Mouse (Mus musculus): Measurements from ENCODE around the gene Fgf9. TPM values are rescaled to one million over a fixed set of nuclear protein-coding genes. Genes with fewer than 3 reads are reported as not detected.

The Fgf9 gene
- polyA plus RNA-seq, 2 experiments, result 0.10 to 0.25 TPM

GRCm38 (mm10) chr14:58089486-58089885 lies 19.1 kb downstream of the Fgf9 start:
- H3K4me3 ChIP-seq (ENCODE audit: insufficient read depth in 1 of 2, low read depth in 2 of 2, low read length in 2 of 2), result no peak overlapping the region
- no peaks in the 10 kb centered on the region for H3K36me3 ChIP-seq (replicated peaks; ENCODE audit: control insufficient read depth, insufficient read depth, low read depth)
- H3K9ac ChIP-seq (replicated peaks), result no peak overlapping the region
- no peaks in the 10 kb centered on the region for H3K4me1 ChIP-seq (replicated peaks; ENCODE audit: control insufficient read depth in 2 of 2, insufficient read depth in 2 of 2, low read length in 1 of 2)
- TF ChIP-seq EP300 (IDR thresholded peaks at IDR 0.05; ENCODE audit: low read depth) (no peak), CTCF (IDR thresholded peaks at IDR 0.05; ENCODE audit: low read depth) (no peak)
- ATAC-seq (ENCODE audit: insufficient read depth), result no peak
- DNase-seq (ENCODE audit: low read depth in 3 of 3, low spot score in 3 of 3), result no peak
- H3K9me3 ChIP-seq (ENCODE audit: control insufficient read depth, low read length), result no peaks in the 10 kb centered on the region
- H3K4me2 ChIP-seq (ENCODE audit: low read depth), result no peak overlapping the region
- H3K27me3 ChIP-seq (ENCODE audit: control insufficient read depth, insufficient read depth, low read length), result no peaks in the 10 kb centered on the region
- 47% methylated on average over 5 of the region's 5 CpGs for WGBS (ENCODE audit: insufficient replicate concordance)
- H3K27ac ChIP-seq, result no peak overlapping the region

GRCm38 (mm10) chr14:58091321-58091720 lies 21.0 kb downstream of the Fgf9 start:
- Histone ChIP-seq H3K4me3 (ENCODE audit: insufficient read depth in 1 of 2, low read depth in 2 of 2, low read length in 2 of 2) (no peak overlapping the region), H3K36me3 (replicated peaks; ENCODE audit: control insufficient read depth, insufficient read depth, low read depth) (no peaks in the 10 kb centered on the region), H3K27ac (no peak overlapping the region), H3K9ac (replicated peaks) (no peak overlapping the region), H3K27me3 (ENCODE audit: control insufficient read depth, insufficient read depth, low read length) (no peaks in the 10 kb centered on the region), H3K4me1 (replicated peaks; ENCODE audit: control insufficient read depth in 2 of 2, insufficient read depth in 2 of 2, low read length in 1 of 2) (no peaks in the 10 kb centered on the region), H3K4me2 (ENCODE audit: low read depth) (no peak overlapping the region), H3K9me3 (ENCODE audit: control insufficient read depth, low read length) (no peaks in the 10 kb centered on the region)
- TF ChIP-seq CTCF (IDR thresholded peaks at IDR 0.05; ENCODE audit: low read depth), result no peak
- TF ChIP-seq EP300 (IDR thresholded peaks at IDR 0.05; ENCODE audit: low read depth), result no peak
- ATAC-seq (ENCODE audit: insufficient read depth), result no peak
- no peak for DNase-seq (ENCODE audit: low read depth in 3 of 3, low spot score in 3 of 3)
- WGBS (ENCODE audit: insufficient replicate concordance), result 58% methylated on average over 10 of the region's 10 CpGs

- Histone ChIP-seq H3K27ac (no peak overlapping the region), H3K4me1 (replicated peaks; ENCODE audit: control insufficient read depth in 2 of 2, insufficient read depth in 2 of 2, low read length in 1 of 2) (no peaks in the 10 kb centered on the region), H3K4me2 (ENCODE audit: low read depth) (no peak overlapping the region), H3K9ac (replicated peaks) (no peak overlapping the region), H3K9me3 (ENCODE audit: control insufficient read depth, low read length) (no peaks in the 10 kb centered on the region), H3K4me3 (ENCODE audit: insufficient read depth in 1 of 2, low read depth in 2 of 2, low read length in 2 of 2) (no peak overlapping the region), H3K36me3 (replicated peaks; ENCODE audit: control insufficient read depth, insufficient read depth, low read depth) (no peaks in the 10 kb centered on the region), H3K27me3 (ENCODE audit: control insufficient read depth, insufficient read depth, low read length) (no peaks in the 10 kb centered on the region)
- no peak for TF ChIP-seq EP300 (IDR thresholded peaks at IDR 0.05; ENCODE audit: low read depth)
- TF ChIP-seq CTCF (IDR thresholded peaks at IDR 0.05; ENCODE audit: low read depth), result no peak
- 73% methylated on average over 8 of the region's 8 CpGs for WGBS (ENCODE audit: insufficient replicate concordance)
- ATAC-seq (ENCODE audit: insufficient read depth) (no peak), DNase-seq (ENCODE audit: low read depth in 3 of 3, low spot score in 3 of 3) (no peak)
These were observed 29.3 kb downstream of the Fgf9 start for GRCm38 (mm10) chr14:58099599-58099998.

- Histone ChIP-seq H3K36me3 (replicated peaks; ENCODE audit: control insufficient read depth, insufficient read depth, low read depth) (no peaks in the 10 kb centered on the region), H3K4me2 (ENCODE audit: low read depth) (no peak overlapping the region), H3K27me3 (ENCODE audit: control insufficient read depth, insufficient read depth, low read length) (no peaks in the 10 kb centered on the region), H3K9ac (replicated peaks) (no peak overlapping the region), H3K4me3 (ENCODE audit: insufficient read depth in 1 of 2, low read depth in 2 of 2, low read length in 2 of 2) (no peak overlapping the region), H3K4me1 (replicated peaks; ENCODE audit: control insufficient read depth in 2 of 2, insufficient read depth in 2 of 2, low read length in 1 of 2) (no peaks in the 10 kb centered on the region), H3K9me3 (ENCODE audit: control insufficient read depth, low read length) (no peaks in the 10 kb centered on the region), H3K27ac (no peak overlapping the region)
- no peak for TF ChIP-seq CTCF (IDR thresholded peaks at IDR 0.05; ENCODE audit: low read depth)
- TF ChIP-seq EP300 (IDR thresholded peaks at IDR 0.05; ENCODE audit: low read depth), result no peak
- no peak for ATAC-seq (ENCODE audit: insufficient read depth)
- DNase-seq (ENCODE audit: low read depth in 3 of 3, low spot score in 3 of 3), result no peak
- WGBS (ENCODE audit: insufficient replicate concordance), result 26% methylated on average over 6 of the region's 6 CpGs
These were observed 31.0 kb downstream of the Fgf9 start for GRCm38 (mm10) chr14:58101298-58101697.

- Histone ChIP-seq H3K4me1 (replicated peaks; ENCODE audit: control insufficient read depth in 2 of 2, insufficient read depth in 2 of 2, low read length in 1 of 2) (no peaks in the 10 kb centered on the region), H3K27me3 (ENCODE audit: control insufficient read depth, insufficient read depth, low read length) (no peaks in the 10 kb centered on the region), H3K27ac (no peak overlapping the region), H3K9ac (replicated peaks) (no peak overlapping the region), H3K4me2 (ENCODE audit: low read depth) (no peak overlapping the region), H3K36me3 (replicated peaks; ENCODE audit: control insufficient read depth, insufficient read depth, low read depth) (no peaks in the 10 kb centered on the region), H3K4me3 (ENCODE audit: insufficient read depth in 1 of 2, low read depth in 2 of 2, low read length in 2 of 2) (no peak overlapping the region), H3K9me3 (ENCODE audit: control insufficient read depth, low read length) (no peaks in the 10 kb centered on the region)
- ATAC-seq (ENCODE audit: insufficient read depth) (no peak), DNase-seq (ENCODE audit: low read depth in 3 of 3, low spot score in 3 of 3) (no peak)
- 56% methylated on average over 8 of the region's 8 CpGs for WGBS (ENCODE audit: insufficient replicate concordance)
- TF ChIP-seq EP300 (IDR thresholded peaks at IDR 0.05; ENCODE audit: low read depth) (no peak), CTCF (IDR thresholded peaks at IDR 0.05; ENCODE audit: low read depth) (no peak)
These were observed 33.9 kb downstream of the Fgf9 start for GRCm38 (mm10) chr14:58104266-58104665.

All from liver, embryonic 14.5 days (tissue).